Mouse (Mus musculus) C2C12 (cell line): ENCODE measurements around the gene Rnf148. TPM values are rescaled to one million over a fixed set of nuclear protein-coding genes. Genes with fewer than 3 reads are reported as not detected.

Source experiments
- H3K27me3 ChIP-seq: one replicate; pipeline ENCODE4 v1.6.1; 2011; ENCODE audit not compliant: control insufficient read depth, insufficient read depth, insufficient read length
- H3K36me3 ChIP-seq: one replicate; pipeline ENCODE4 v1.6.1; 2011; ENCODE audit not compliant: control insufficient read depth, insufficient read depth
- H3K4me3 ChIP-seq: one replicate; pipeline ENCODE4 v1.5.1; 2011; ENCODE audit warnings: mild to moderate bottlenecking, control low read depth; ENCODE audit not compliant: poor library complexity, insufficient read depth, severe bottlenecking
- H3K79me2 ChIP-seq: one replicate; pipeline ENCODE4 v1.6.1; 2011; ENCODE audit not compliant: control insufficient read depth, insufficient read depth
- H3K79me3 ChIP-seq: one replicate; pipeline ENCODE4 v1.6.1; 2011; ENCODE audit warnings: low read depth, control low read depth
- H3ac ChIP-seq: one replicate; pipeline ENCODE3; 2011; ENCODE audit warnings: low read depth; ENCODE audit not compliant: control insufficient read depth, insufficient read length
- CEBPB ChIP-seq: IDR thresholded peaks from one replicate; pipeline ENCODE4 v1.6.1; 2011; ENCODE audit warnings: low read depth, mild to moderate bottlenecking, control low read depth, moderate library complexity
- CTCF ChIP-seq: IDR thresholded peaks from one replicate; pipeline ENCODE4 v1.5.1; 2011; ENCODE audit not compliant: control insufficient read depth, insufficient read depth, insufficient read length
- FOSL1 ChIP-seq: IDR thresholded peaks from one replicate; pipeline ENCODE4 v1.8.0; 2011; ENCODE audit warnings: mild to moderate bottlenecking, low read length; ENCODE audit not compliant: poor library complexity, insufficient read depth, severe bottlenecking
- MAX ChIP-seq: IDR thresholded peaks from one replicate; pipeline ENCODE4 v1.6.1; 2011; ENCODE audit warnings: mild to moderate bottlenecking, control low read depth
- MYOD1 ChIP-seq: IDR thresholded peaks from one replicate; pipeline ENCODE4 v1.6.1; 2011; ENCODE audit warnings: low read depth; ENCODE audit not compliant: control insufficient read depth, insufficient read length
- MYOG ChIP-seq: IDR thresholded peaks from one replicate; pipeline ENCODE4 v1.6.1; 2011; ENCODE audit not compliant: control insufficient read depth, insufficient read length; ENCODE audit errors: extremely low read depth
- USF1 ChIP-seq: IDR thresholded peaks from one replicate; pipeline ENCODE4 v1.6.1; 2011; ENCODE audit warnings: low read depth, mild to moderate bottlenecking, control low read depth, moderate library complexity
- polyA plus RNA-seq: library from polyadenylated mRNA; unstranded; fragments of >200 nt; fragmentation: generic; extraction: Trizol; gene quantifications from one replicate; pipeline ENCODE4 v1.2.1, GENCODE M21; 2012; ENCODE audit warnings: missing spikeins

Rnf148 gene
- polyA plus RNA-seq, 1 experiment, result not detected

DNA sequence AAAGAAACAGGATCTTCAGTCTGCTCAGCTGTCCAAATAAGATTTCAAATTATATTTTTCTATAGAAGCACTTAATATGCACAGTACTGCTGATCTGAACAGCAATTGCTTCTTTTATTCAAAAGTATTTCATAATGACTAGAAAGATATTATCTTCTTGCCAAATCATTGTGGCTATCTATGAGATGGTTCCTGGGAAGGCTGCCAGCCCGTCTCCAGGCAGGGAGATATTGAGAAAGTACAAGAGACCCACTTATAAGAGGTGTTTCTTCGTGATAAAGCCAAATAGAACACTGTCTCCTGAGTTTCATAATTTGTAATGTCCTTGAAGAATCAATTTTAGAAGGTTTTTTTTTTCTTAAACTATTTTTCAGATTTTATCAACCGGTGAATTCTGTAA lies 17.9 kb downstream of the Rnf148 start:
- no peak overlapping the region for H3ac ChIP-seq
- no peak overlapping the region for H3K4me3 ChIP-seq
- H3K27me3 ChIP-seq, result no peaks in the 10 kb centered on the region
- no peaks in the 10 kb centered on the region for H3K79me3 ChIP-seq
- H3K79me2 ChIP-seq, result no peaks in the 10 kb centered on the region
- H3K36me3 ChIP-seq, result no peaks in the 10 kb centered on the region
- no peak for TF ChIP-seq MAX
- TF ChIP-seq FOSL1, result no peak
- TF ChIP-seq USF1, result no peak
- no peak for TF ChIP-seq MYOD1
- TF ChIP-seq MYOG, result no peak
- TF ChIP-seq CEBPB, result no peak

DNA sequence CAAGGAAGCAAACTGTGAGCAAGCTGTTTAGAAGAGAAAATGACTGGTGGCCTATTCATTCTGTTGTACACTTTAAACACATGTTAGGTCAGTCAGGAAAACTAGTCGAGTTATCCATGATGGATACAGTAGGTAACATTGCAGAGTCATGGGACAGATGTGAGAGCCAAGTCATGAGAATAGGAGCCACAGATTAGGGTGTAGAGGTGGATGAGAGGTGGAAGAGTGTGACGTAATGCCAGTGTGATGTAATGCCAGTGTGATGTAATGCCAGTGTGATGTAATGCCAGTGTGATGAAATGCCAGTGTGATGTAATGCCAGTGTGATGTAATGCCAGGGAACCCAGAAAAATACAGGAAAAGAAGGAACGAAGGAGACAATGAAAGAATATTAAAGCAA lies 19.7 kb downstream of the Rnf148 start:
- H3K4me3 ChIP-seq, result no peak overlapping the region
- no peak for TF ChIP-seq CTCF
- no peak for TF ChIP-seq CEBPB
- no peak for TF ChIP-seq MYOD1
- no peak for TF ChIP-seq MAX
- TF ChIP-seq USF1, result no peak
- no peak for TF ChIP-seq FOSL1
- TF ChIP-seq MYOG, result no peak

DNA sequence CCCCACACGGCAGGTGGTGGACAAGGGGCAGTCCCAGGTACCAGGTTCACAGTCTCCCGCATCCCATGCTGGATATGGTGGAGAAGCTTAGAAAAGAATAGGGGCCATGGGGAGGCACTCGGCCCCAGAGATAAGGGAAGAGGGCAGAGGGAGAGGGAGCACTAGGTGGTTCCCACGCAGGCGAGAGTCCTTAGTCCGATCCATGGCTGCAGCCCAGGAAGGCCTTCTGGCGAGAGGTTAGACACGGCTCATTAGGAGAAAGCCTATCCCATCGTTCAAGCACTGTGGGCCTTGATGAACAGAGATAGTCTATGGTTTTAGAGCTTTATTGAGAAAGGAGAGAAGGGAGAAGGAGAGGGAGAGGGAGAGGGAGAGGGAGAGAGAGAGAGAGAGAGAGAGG lies 20.9 kb downstream of the Rnf148 start:
- H3K27me3 ChIP-seq, result no peaks in the 10 kb centered on the region
- TF ChIP-seq MYOG (no peak), CEBPB (no peak), MAX (no peak), CTCF (no peak)
- H3K79me3 ChIP-seq, result no peaks in the 10 kb centered on the region
- no peaks in the 10 kb centered on the region for H3K36me3 ChIP-seq
- no peak overlapping the region for H3K4me3 ChIP-seq
- H3ac ChIP-seq, result no peak overlapping the region
- no peaks in the 10 kb centered on the region for H3K79me2 ChIP-seq

More for the DNA sequence above, 19.7 kb downstream of the Rnf148 start:
- Histone ChIP-seq H3K79me2 (no peaks in the 10 kb centered on the region), H3K79me3 (no peaks in the 10 kb centered on the region), H3K27me3 (no peaks in the 10 kb centered on the region), H3ac (no peak overlapping the region), H3K36me3 (no peaks in the 10 kb centered on the region)

DNA sequence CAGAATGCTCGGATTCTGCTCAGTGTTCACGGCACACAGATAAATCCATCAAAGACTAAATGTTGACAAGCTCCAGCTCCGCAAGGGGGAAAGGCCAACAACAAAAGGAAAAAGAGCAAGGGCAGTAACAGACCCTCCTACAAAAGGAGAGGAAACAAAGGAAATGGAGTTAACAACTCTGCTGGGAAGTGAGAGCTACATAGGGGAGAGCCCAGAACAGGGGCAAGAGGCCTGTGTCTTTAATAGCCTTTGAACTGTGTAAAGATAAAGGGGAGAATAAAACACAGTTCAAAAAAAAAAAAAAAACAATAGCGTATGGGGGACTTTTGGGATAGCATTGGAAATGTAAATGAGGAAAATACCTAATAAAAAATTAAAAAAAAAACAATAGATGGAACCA lies 24.5 kb downstream of the Rnf148 start:
- no peaks in the 10 kb centered on the region for H3K79me3 ChIP-seq
- TF ChIP-seq MYOD1 (no peak), MYOG (no peak), MAX (no peak), USF1 (no peak), CEBPB (no peak), CTCF (no peak), FOSL1 (no peak)
- H3K79me2 ChIP-seq, result no peaks in the 10 kb centered on the region
- H3K36me3 ChIP-seq, result no peaks in the 10 kb centered on the region
- no peak overlapping the region for H3K4me3 ChIP-seq
- H3ac ChIP-seq, result no peak overlapping the region
- no peaks in the 10 kb centered on the region for H3K27me3 ChIP-seq

Other genes with a start within 250 kb of the Rnf148 start
- gene Rnf133, start 4.8 kb downstream of the Rnf148 start, polyA plus RNA-seq, result not detected
- gene Cadps2, start 184.3 kb upstream of the Rnf148 start, polyA plus RNA-seq, result not detected